Mouse (Mus musculus) gastrocnemius, postnatal 25 days (tissue): ENCODE data around the gene Shoc2. TPM values are rescaled to one million over a fixed set of nuclear protein-coding genes. Genes with fewer than 3 reads are reported as not detected.

ENCODE experiments used
- DNase-seq: peaks from one replicate; pipeline ENCODE4 v3.0.0; 2022
- total RNA-seq, 2 experiments: library from RNA; stranded (reverse); gene quantifications; 1 replicate in 1 of 2; 2 replicates in 1 of 2; pipeline ENCODE4 v1.2.3; 2021

The Shoc2 gene
- total RNA-seq, 2 experiments from 2014 or later: 20.1 to 21.9 TPM

- no peak for DNase-seq
Measured at GRCm38 (mm10) chr19:54039441-54039840, 95.3 kb downstream of the Shoc2 start.

GRCm38 (mm10) chr19:54040356-54041028 lies 96.4 kb downstream of the Shoc2 start:
- DNase-seq: no peak

GRCm38 (mm10) chr19:54041029-54041367 lies 96.9 kb downstream of the Shoc2 start:
- no peak for DNase-seq

- no peak for DNase-seq
Measured at GRCm38 (mm10) chr19:54043851-54044250, 99.7 kb downstream of the Shoc2 start, which contains the start of gene Adra2a. TSS of gene Adra2a (plus strand) at chr19:54044151.

- peak; percentile 9 for DNase-seq
Measured at GRCm38 (mm10) chr19:54044507-54045371, 100.6 kb downstream of the Shoc2 start.

- DNase-seq: no peak
Measured at GRCm38 (mm10) chr19:54045412-54045811, 101.3 kb downstream of the Shoc2 start.

- DNase-seq: no peak
Measured at GRCm38 (mm10) chr19:54045931-54046683, 102.0 kb downstream of the Shoc2 start.

GRCm38 (mm10) chr19:54046684-54047070 lies 102.6 kb downstream of the Shoc2 start:
- no peak for DNase-seq

- DNase-seq: no peak
Measured at GRCm38 (mm10) chr19:54047386-54048050, 103.4 kb downstream of the Shoc2 start.

- DNase-seq: no peak
Measured at GRCm38 (mm10) chr19:54048161-54048885, 104.2 kb downstream of the Shoc2 start.

- peak; percentile 64 for DNase-seq
Measured at GRCm38 (mm10) chr19:54051651-54052050, 107.5 kb downstream of the Shoc2 start.

- no peak for DNase-seq
Measured at GRCm38 (mm10) chr19:54055845-54056244, 111.7 kb downstream of the Shoc2 start.

GRCm38 (mm10) chr19:54068447-54068846 lies 124.3 kb downstream of the Shoc2 start:
- DNase-seq: no peak

- DNase-seq: no peak
Measured at GRCm38 (mm10) chr19:54070521-54070920, 126.4 kb downstream of the Shoc2 start.

GRCm38 (mm10) chr19:54072233-54072800 lies 128.2 kb downstream of the Shoc2 start:
- no peak for DNase-seq

GRCm38 (mm10) chr19:54076362-54077349 lies 132.6 kb downstream of the Shoc2 start:
- DNase-seq: no peak

GRCm38 (mm10) chr19:54081303-54081702 lies 137.2 kb downstream of the Shoc2 start:
- DNase-seq: no peak

- DNase-seq: no peak
Measured at GRCm38 (mm10) chr19:54081716-54082165, 137.6 kb downstream of the Shoc2 start.
